Mouse (Mus musculus): ENCODE data around the gene Cnpy4.
"Not testable (repeated sequence)": the region's sequence is repeated elsewhere in the genome, so short reads cannot be mapped to it uniquely, and the experiment has no call there.

Cnpy4 gene

DNA sequence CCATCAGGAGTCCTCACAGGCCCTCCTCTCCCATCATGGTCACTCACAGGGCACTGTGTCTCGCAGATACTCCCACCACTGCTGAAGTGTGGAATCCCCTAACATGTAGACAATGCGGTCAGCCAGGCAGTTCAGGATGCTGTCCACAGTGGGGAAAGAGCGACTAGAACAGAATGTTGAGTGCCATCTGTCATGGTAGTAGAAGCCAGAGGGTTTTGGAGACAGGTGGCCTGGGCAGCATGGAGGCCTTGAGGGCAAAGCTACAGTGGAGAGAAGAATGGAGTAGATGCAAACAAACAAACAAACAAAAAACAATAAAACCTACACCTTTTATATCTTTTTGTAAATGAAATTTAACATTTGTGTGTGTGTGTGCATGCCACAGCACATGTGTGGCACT is 14.8 kb downstream of the Cnpy4 start:
- ATAC-seq (ENCODE audit: low TSS enrichment), result no peak

DNA sequence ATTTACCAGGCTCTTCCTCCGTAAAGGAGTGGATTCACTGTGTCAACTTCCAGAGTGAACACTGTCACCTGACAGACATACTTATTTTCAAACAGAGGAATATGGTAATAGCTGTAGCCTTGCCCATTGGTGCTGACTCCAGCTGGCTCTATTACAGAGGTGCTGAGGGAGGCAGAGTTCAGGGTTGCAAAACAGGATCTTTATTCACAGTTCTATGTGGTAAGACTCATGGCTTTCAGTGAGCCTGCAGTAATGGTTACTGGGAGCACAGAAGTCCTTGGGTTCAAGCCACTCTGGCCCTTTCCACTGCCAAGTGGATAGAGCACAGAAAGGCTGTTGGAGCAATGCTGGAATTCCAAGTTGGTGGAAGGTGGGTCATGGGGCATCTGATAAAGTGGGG is 20.0 kb downstream of the Cnpy4 start:
- no peak for ATAC-seq (ENCODE audit: low TSS enrichment)

DNA sequence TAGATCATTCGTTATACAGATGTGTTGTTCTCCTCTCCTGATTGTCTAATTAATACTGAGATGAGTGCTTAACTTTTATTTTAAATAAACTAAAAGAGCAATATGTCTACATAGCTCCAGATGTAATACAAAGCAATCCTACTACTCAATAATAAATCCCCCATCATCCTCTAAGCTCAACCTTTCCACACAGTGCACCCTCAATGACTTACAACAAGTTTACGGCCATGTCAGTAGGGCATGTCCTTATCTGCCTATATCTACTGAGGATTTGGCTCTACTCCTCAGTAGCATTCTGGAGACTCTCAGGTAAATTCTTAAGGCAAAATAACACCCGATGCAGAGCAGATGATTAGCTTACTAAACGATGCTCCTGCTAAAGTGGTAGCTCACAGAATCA is 20.6 kb downstream of the Cnpy4 start:
- ATAC-seq (ENCODE audit: low TSS enrichment), result no peak

DNA sequence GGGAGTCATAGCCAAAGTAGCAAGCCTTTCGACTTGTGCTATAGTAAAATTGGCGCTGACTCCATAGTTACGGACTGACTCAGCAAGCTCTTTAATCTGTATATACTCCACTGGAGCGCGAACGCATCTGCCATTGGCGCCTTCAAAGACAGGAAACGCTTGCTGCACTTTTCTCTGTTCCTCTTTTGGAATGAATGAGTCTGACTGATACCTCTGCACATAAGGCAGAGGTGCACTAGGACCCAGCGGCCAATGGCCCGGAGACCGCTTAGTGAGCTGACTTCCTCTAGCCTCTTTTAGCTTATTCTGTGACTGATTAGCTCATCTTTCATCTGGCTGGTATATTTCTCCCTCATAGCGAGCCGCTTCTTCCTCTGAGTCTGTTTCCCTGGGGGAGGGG is 29.3 kb downstream of the Cnpy4 start:
- ATAC-seq (ENCODE audit: low TSS enrichment), result not testable (repeated sequence)

DNA sequence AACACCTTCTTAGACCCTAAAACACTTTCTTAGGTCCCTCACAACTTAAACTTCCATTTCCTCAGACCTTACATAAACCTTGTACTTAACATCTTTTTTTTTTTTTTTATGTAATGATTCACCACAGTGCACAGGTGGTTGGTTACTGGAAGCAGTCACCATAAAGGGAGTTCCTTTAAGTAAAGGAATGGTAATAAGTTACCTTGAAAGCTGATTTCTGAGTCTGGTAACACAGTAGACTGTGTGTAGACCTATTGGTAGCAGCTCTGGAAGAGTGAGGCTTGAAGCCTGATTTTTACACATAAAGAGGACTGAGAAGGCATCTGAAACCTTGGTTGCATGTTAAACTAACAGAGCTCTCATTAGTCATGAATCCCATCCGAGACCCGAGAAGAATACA is 32.6 kb downstream of the Cnpy4 start:
- no peak for ATAC-seq (ENCODE audit: low TSS enrichment)

DNA sequence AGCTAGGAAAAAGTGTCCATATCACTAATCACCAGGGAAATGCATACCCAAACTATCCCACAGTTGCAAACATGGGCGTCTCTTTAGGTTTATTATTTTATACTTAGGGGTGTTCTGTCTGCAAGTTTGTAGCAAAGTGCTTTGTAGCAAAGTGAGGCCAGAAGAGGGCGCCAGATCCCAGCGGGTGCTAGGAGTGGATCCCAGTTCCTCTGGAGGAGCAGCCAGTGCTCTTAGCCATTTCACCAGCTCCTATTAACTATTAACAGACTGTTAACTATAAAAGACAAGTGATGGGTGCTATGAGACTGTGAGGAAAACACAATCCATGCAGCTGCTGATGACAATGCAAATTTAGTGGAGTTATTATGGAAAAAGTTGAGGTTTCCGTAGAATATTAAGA is 34.8 kb downstream of the Cnpy4 start:
- ATAC-seq (ENCODE audit: low TSS enrichment), result peak; percentile 64; the same call in 1 of the 2 replicates

DNA sequence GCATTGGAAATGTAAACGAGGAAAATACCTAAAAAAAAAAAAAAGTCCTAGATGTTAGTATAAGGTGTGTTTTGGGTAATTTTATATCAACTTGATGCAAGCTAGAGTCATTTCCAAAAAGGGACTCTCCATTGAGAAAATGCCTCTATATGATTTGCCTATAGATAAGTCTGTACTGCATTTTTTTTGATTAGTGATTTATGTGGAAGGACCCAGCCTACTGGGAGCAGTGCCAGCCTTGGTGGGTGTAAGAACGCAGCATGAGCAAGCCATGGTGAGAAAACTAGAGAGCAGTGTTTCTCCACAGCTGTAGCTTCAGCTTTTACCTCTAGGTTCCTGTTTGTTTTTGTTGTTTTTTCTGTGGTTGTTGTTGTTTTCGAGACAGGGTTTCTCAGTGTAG is 36.0 kb downstream of the Cnpy4 start:
- no peak for ATAC-seq (ENCODE audit: low TSS enrichment)

DNA sequence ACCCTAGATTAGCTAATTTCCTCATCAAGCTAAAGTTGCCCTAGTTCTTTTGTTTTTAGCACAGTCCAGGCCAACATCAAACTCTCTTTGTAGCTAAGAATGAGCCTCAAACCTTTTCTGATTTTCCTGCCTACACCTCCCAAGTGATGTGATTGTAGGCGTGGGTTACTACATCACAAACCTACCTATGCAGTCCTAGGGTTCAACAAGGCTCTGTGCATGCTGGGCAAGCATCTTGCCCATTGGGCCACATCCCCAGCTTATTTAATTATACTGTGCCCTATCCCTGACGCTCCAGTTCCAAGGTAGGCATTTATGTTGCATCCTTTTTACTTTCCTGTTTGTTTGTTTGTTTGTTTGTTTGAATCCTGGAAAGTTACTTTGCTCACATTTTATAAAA is 38.4 kb downstream of the Cnpy4 start, which contains the start of gene Nxpe5:
Gene Nxpe5, plus strand, starts transcription at position 199 of the 400 bp plus-strand sequence.
- ATAC-seq (ENCODE audit: low TSS enrichment), result no peak

DNA sequence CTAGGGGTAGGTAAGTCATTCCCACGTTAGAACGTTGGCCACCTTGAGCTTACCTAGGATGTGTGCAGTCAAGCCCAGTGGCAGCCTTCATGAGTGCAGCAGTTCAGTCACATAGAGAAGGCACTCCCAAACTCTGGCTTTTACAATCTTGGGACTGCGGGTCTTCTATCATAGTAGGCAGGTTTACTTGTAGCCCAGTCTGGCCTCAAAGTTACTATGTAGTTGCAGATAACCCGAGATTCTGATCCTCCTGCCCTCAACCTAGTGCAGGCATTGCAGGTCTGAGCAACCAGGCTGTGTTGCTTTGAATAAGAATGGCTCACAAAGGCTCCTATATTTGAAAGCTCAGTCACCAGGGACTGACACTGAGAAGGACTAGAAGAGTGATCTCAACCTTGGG is 39.2 kb downstream of the Cnpy4 start:
- ATAC-seq (ENCODE audit: low TSS enrichment), result no peak

DNA sequence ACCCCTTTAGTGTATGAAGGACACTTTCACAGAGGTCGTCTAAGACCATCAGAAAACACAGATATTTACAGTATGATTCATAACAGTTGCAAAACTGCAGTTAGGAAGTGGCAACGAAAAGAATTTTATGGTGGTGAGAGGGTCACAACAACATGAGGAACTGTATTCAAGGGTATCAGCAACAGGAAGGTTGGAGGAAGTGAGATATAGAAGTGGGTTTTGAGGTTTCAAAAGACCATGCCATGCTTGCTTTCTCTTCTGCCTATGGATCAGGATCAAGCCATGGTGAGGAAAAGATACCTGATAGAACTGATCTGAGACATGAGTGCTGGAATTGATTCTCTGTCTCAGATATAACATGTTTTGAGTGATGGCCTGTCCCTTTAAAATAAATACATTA is 40.1 kb downstream of the Cnpy4 start:
- ATAC-seq (ENCODE audit: low TSS enrichment), result no peak

DNA sequence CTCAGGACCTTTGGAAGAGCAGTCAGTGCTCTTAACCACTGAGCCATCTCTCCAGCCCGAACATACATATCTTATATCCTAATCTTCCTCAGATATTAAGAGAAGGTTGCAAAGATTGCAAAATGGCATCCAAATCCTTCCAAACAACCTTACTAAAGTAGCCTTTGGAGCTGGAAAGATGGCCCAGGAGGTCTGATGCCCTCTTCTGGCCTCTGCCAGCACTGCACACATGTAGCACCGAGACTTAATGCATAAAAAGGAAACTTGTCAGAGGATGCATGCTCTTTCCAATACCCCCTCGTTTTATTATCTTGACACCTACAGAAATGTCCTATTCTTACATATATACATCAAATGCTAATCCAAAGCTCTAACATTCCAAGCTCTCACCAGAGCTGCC is 40.7 kb downstream of the Cnpy4 start:
- no peak for ATAC-seq (ENCODE audit: low TSS enrichment)

DNA sequence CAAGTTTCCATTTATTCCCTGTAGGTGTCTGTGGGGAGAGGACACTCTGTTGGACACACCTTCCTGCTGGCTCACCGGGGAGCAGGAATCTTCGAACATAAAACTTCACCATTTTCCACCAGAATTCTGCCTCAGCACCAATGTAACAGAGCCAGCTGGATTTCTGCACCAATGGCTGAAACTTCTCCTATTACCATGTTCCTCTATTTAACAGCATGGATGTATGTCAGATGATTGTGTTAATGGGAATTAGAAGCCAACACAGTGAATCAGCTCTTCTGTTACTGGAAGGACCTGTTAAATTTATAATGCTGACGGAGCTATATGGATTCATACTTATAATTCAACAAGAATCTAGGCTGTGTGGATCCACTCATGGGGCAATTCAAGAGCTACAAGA is 42.2 kb downstream of the Cnpy4 start:
- no peak for ATAC-seq (ENCODE audit: low TSS enrichment)

DNA sequence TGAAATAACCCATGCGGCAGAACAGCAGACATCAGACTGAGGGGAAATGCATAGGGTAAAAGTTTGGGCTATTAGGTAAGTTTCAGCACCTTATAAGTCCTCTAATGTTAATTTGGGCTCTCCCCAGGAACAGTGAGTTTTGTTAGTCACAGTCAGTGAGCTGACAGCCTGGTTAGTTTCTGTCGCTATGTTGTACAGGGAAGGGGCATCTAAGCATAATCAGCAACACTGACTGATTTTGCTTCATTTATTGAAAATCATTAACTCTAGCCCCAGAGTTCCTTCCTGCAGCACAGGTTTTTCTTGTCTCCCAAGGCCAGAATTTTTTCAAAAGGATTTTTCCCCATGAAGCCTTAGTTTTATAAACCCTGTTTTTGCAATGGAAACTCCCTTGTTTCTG is 46.5 kb downstream of the Cnpy4 start:
- no peak for ATAC-seq (ENCODE audit: low TSS enrichment)

DNA sequence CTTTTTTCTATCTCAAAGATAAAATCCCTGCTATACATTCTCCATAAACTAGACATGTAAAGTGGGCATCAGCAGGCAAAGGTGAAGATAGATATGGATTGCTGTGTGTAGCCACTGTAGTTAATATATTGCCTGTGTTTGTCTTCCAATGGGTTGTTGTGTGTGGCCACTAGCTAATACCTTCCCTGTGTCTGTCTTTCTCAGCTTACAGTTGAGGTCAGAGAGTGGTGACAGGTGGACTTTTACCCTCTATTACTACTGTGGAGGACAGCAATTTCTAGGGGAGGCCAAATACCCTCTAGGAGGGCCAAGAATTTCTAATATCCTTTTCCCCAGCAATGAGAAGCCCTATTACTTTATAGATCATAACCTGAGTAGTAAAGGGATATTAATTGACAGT is 46.9 kb downstream of the Cnpy4 start:
- ATAC-seq (ENCODE audit: low TSS enrichment), result no peak

DNA sequence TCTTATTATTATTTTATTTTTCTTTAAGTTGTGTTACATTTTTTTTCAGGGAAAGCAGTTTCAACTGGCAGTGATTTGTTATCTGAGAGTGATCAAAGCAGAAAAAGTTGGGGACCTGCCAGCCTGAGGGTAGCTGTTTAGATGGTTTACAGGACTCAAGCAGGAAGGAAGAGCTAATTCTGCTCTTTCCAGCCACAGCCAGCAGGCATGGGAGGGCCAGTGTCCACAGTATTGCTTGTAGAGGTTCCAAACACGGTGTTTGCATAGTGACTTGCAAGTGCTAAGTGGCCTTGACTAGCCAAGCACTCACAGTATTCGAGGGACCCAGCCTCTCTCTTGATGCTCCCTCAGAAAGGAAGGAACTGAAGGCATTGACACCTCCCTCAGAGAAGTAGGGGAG is 54.2 kb downstream of the Cnpy4 start:
- no peak for ATAC-seq (ENCODE audit: low TSS enrichment)

Measured in frontal cortex, adult (tissue).